Mouse (Mus musculus) cerebellum, adult 2 months (tissue): ENCODE data around the gene C1rb.

ENCODE experiments used
- CTCF ChIP-seq: fragments of 200-500 bp; IDR thresholded peaks from 2 replicates; pipeline ENCODE4 v1.5.1; 2011; ENCODE audit warnings: low read depth, mild to moderate bottlenecking, control low read depth, low read length, moderate library complexity, borderline replicate concordance; ENCODE audit not compliant: insufficient read depth
- POLR2A ChIP-seq: fragments of 200-500 bp; IDR thresholded peaks from 2 replicates; pipeline ENCODE4 v1.6.1; 2011; ENCODE audit warnings: low read length, control low read depth, borderline replicate concordance; ENCODE audit not compliant: insufficient read depth

GRCm38 (mm10) chr6:124602031-124602430 lies 31.9 kb downstream of the C1rb start:
- TF ChIP-seq POLR2A (no peak), CTCF (no peak)
